Mouse (Mus musculus) mammary gland, adult 2 months (tissue): ENCODE results near the gene Gm5431. TPM values are rescaled to one million over a fixed set of nuclear protein-coding genes. Genes with fewer than 3 reads are reported as not detected.

Experiments
- polyA plus RNA-seq: library from polyadenylated mRNA; depleted of rRNA; stranded (reverse); fragments of >200 nt; gene quantifications from 2 replicates; pipeline ENCODE4 v1.2.3, GENCODE M21; 2012; ENCODE audit warnings: low replicate concordance; rRNA removed

Gm5431 gene
- 0.55 and 1.9 TPM in 2 replicates for polyA plus RNA-seq

GRCm38 (mm10) chr11:48902021-48902420, at the start of gene Gm5431:
Gene Gm5431, minus strand, starts transcription at chr11:48902214.

GRCm38 (mm10) chr11:48946090-48946489, 44.1 kb upstream of the Gm5431 start, which contains the start of gene Psme2b:
Gene Psme2b, minus strand, starts transcription at chr11:48946190.

DNA sequence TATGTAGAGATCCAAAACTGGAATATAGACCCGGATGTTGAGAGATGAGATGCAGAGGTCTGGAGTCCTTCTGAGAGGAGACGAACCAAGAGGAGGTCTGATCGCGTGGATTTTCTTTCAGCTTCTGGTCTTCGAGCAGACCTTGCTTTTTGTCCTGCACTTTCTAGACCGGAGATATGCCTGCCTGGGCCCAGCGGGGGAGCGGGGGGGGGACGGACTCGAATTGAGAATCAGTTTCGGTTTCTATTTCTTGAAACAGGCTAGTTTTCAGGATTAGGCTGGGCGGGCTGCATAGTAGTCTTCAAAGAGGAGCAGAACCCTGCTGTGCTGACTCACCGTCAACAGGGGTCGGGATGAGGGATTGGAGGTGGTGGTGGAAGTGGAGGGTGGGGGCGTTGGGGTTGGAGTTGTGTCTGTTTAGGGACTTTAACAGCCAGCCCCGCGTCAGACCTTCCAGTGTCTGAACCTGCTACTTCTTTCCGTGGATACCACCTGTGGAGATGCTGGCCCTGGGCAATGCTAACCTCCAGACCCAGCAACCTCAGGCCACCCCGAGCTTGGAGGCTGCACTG, 30.7 kb downstream of the Gm5431 start, which contains the start of gene Irgm1:
Irgm1 (minus strand) TSS at position 483 of the 572 bp plus-strand sequence.

Other genes with a start within 250 kb of the Gm5431 start
- gene Rack1, start 101.9 kb downstream of the Gm5431 start, polyA plus RNA-seq: 2,623 and 3,377 TPM in 2 replicates
- gene Trim41, start 84.9 kb downstream of the Gm5431 start, polyA plus RNA-seq: 31.0 and 33.9 TPM in 2 replicates
- 32.9 and 36.6 TPM in 2 replicates for gene Trim7, start 76.1 kb downstream of the Gm5431 start, polyA plus RNA-seq
- 9.6 and 11.6 TPM in 2 replicates for gene Gm12184, start 75.6 kb downstream of the Gm5431 start, polyA plus RNA-seq
- 10.3 and 23.6 TPM in 2 replicates for gene Irgm1, start 30.5 kb downstream of the Gm5431 start, polyA plus RNA-seq
- 10.3 and 17.1 TPM in 2 replicates for gene Psme2b, start 44.0 kb upstream of the Gm5431 start, polyA plus RNA-seq
- 0.11 and 0.16 TPM in 2 replicates for gene Olfr56, start 76.7 kb upstream of the Gm5431 start, polyA plus RNA-seq
- 10.4 and 15.4 TPM in 2 replicates for gene 9930111J21Rik1, start 77.2 kb upstream of the Gm5431 start, polyA plus RNA-seq
- gene Gm12185, start 90.0 kb upstream of the Gm5431 start, polyA plus RNA-seq: 0.35 and 1.3 TPM in 2 replicates
- 3.6 and 7.0 TPM in 2 replicates for gene Tgtp1, start 92.0 kb upstream of the Gm5431 start, polyA plus RNA-seq
- 6.7 and 7.0 TPM in 2 replicates for gene 9930111J21Rik2, start 149.0 kb upstream of the Gm5431 start, polyA plus RNA-seq
- gene Tgtp2, start 162.0 kb upstream of the Gm5431 start, polyA plus RNA-seq: 10.1 and 32.6 TPM in 2 replicates
- 15.1 and 19.8 TPM in 2 replicates for gene Ifi47, start 174.4 kb upstream of the Gm5431 start, polyA plus RNA-seq
- gene Olfr1396, start 212.7 kb upstream of the Gm5431 start, polyA plus RNA-seq: 0.97 and 2.1 TPM in 2 replicates
- gene Olfr1395, start 240.1 kb upstream of the Gm5431 start, polyA plus RNA-seq: not detected in 2 replicates